Mouse (Mus musculus) cortical plate, adult 2 months (tissue): ENCODE measurements around the gene Lhx1.

Source experiments
- CTCF ChIP-seq: fragments of 200-500 bp; IDR thresholded peaks from 2 replicates; pipeline ENCODE4 v1.5.1; 2011; ENCODE audit warnings: mild to moderate bottlenecking, control low read depth, low read length; ENCODE audit not compliant: insufficient read depth; ENCODE audit errors: extremely low read depth
- POLR2A ChIP-seq: fragments of 200-500 bp; IDR thresholded peaks from 2 replicates; pipeline ENCODE4 v1.6.1; 2011; ENCODE audit warnings: mild to moderate bottlenecking, low read length, control low read depth; ENCODE audit not compliant: insufficient read depth; ENCODE audit errors: extremely low read depth

DNA sequence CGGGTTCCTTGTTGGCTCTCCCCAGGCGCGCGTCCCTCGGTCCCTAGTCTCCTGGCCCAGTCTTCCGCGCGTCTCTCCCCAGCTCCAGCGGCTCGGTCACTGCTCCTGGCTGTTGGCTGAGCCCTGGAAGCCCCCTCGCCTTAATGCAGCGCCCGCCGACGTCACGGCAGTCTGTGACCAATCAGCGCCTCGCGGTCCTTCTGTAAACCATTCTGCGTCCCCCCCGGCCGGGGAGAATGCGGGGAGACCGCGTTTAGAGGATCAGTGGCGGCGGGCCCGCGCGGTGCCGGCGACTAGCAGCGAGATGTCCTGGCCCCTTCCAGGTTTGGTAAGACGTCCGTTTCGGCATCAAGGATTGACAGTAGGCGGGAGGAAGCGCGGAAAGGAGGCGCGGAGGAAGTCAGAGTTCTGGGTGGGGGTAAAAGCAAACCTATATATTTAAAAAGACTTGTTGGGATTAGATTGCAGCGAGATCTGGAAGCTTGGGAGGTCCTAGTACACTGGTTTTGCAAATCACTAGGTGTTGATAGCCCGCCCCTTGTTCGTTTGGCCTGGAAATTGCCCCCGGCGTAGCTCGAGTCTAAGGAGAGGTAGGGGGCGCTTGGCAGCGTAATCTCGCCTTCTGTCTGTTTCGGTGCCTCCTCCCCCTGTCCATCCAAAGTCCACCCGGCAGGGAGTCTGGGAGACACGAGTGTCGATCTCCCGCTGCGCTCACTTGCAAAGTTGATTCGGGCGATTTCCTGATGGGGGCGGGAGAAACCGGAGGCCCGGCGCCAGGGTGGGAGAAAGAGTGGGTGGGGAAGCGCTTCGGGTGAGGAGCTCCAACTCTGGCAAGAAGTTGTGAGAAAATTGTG is at the start of gene Lhx1:
- no peak for TF ChIP-seq POLR2A
- TF ChIP-seq CTCF: no peak
